Mouse (Mus musculus) liver, adult 2 months (tissue): ENCODE results near the gene Gkn1.

ENCODE experiments used
- CTCF ChIP-seq: fragments of 200-500 bp; IDR thresholded peaks from 2 replicates; pipeline ENCODE4 v1.5.1; 2011; ENCODE audit warnings: low read depth, low read length, control low read depth
- POLR2A ChIP-seq: fragments of 200-500 bp; IDR thresholded peaks from 2 replicates; pipeline ENCODE4 v1.6.1; 2011; ENCODE audit warnings: low read length, control low read depth; ENCODE audit not compliant: insufficient read depth; ENCODE audit errors: extremely low read depth

GRCm38 (mm10) chr6:87369223-87369622 lies 18.5 kb upstream of the Gkn1 start:
- TF ChIP-seq POLR2A (no peak), CTCF (no peak)
